Mouse (Mus musculus): Measurements from ENCODE around the gene Inhbb. TPM values are rescaled to one million over a fixed set of nuclear protein-coding genes. Genes with fewer than 3 reads are reported as not detected.
A peak's percentile ranks its signal among the peaks of the same experiment; 100 is the strongest.

Gene Inhbb
- 5.8 and 6.0 TPM in 2 replicates for total RNA-seq (2014; rRNA removed)
- polyA plus RNA-seq (2015; fragmentation: Nextera tagmentation; extraction: Ambion mirVana): 4.1 and 4.2 TPM in 2 replicates

GRCm38 (mm10) chr1:119421576-119422421, at the start of gene Inhbb:
TSS of gene Inhbb (minus strand) at chr1:119422248.
- H3K4me3 ChIP-seq (ENCODE audit: low read depth, low read length): peak within 1 kb of the TSS; percentile 67
- ATAC-seq (peak; percentile 44), DNase-seq (peak; percentile 58)
- H3K4me2 ChIP-seq (ENCODE audit: low read depth): peak within 1 kb of the TSS; percentile 97
- no peaks in the 10 kb centered on the region for H3K9me3 ChIP-seq (ENCODE audit: low read length)
- no peaks in the 10 kb centered on the region; the same call in none of the 2 replicates for H3K27me3 ChIP-seq (ENCODE audit: insufficient read depth, low read length)
- peak within 1 kb of the TSS; percentile 67 for H3K9ac ChIP-seq
- no peak for TF ChIP-seq CTCF (IDR thresholded peaks at IDR 0.05; ENCODE audit: low read depth)
- no peaks in the 10 kb centered on the region for H3K36me3 ChIP-seq (ENCODE audit: insufficient read depth)
- H3K4me1 ChIP-seq (ENCODE audit: insufficient read depth): peaks cover 6% of the 10 kb centered on the region; the same call in 1 of the 2 replicates
- under 1% methylated on average over 77 of the region's 92 CpGs for WGBS
- H3K27ac ChIP-seq (ENCODE audit: low read depth, low read length): peak within 1 kb of the TSS; percentile 82

GRCm38 (mm10) chr1:119463386-119463785, 41.3 kb upstream of the Inhbb start:
- Histone ChIP-seq H3K9me3 (ENCODE audit: low read length) (no peaks in the 10 kb centered on the region), H3K4me2 (ENCODE audit: low read depth) (no peak overlapping the region), H3K9ac (no peak overlapping the region), H3K36me3 (ENCODE audit: insufficient read depth) (no peaks in the 10 kb centered on the region), H3K27me3 (ENCODE audit: insufficient read depth, low read length) (no peaks in the 10 kb centered on the region), H3K27ac (ENCODE audit: low read depth, low read length) (no peak overlapping the region), H3K4me3 (ENCODE audit: low read depth, low read length) (no peak overlapping the region), H3K4me1 (ENCODE audit: insufficient read depth) (no peaks in the 10 kb centered on the region)
- 42% methylated on average over 2 of the region's 2 CpGs for WGBS
- TF ChIP-seq CTCF (IDR thresholded peaks at IDR 0.05; ENCODE audit: low read depth): peak; percentile 67
- 0 out of 2 replicates have a peak, but pooled peaks have one; percentile 39 for ATAC-seq
- DNase-seq: peak; percentile 59

- Histone ChIP-seq H3K4me2 (ENCODE audit: low read depth) (no peak overlapping the region), H3K4me3 (ENCODE audit: low read depth, low read length) (no peak overlapping the region), H3K9me3 (ENCODE audit: low read length) (no peaks in the 10 kb centered on the region), H3K4me1 (ENCODE audit: insufficient read depth) (no peaks in the 10 kb centered on the region), H3K36me3 (ENCODE audit: insufficient read depth) (no peaks in the 10 kb centered on the region), H3K9ac (no peak overlapping the region), H3K27me3 (ENCODE audit: insufficient read depth, low read length) (no peaks in the 10 kb centered on the region), H3K27ac (ENCODE audit: low read depth, low read length) (no peak overlapping the region)
- no peak for TF ChIP-seq CTCF (IDR thresholded peaks at IDR 0.05; ENCODE audit: low read depth)
- peak; percentile 57 for ATAC-seq
- 37% methylated on average over 2 of the region's 2 CpGs for WGBS
- DNase-seq: peak; percentile 63
Measured at GRCm38 (mm10) chr1:119460062-119460461, 38.0 kb upstream of the Inhbb start.

- no peaks in the 10 kb centered on the region for H3K9me3 ChIP-seq (ENCODE audit: low read length)
- 0 out of 2 replicates have a peak, but pooled peaks cover 3% of the 10 kb centered on the region for H3K4me1 ChIP-seq (ENCODE audit: insufficient read depth)
- no peaks in the 10 kb centered on the region for H3K36me3 ChIP-seq (ENCODE audit: insufficient read depth)
- H3K27ac ChIP-seq (ENCODE audit: low read depth, low read length): no peak overlapping the region
- H3K27me3 ChIP-seq (ENCODE audit: insufficient read depth, low read length): no peaks in the 10 kb centered on the region
- DNase-seq: peak; percentile 88
- H3K4me3 ChIP-seq (ENCODE audit: low read depth, low read length): no peak overlapping the region
- no peak overlapping the region for H3K9ac ChIP-seq
- H3K4me2 ChIP-seq (ENCODE audit: low read depth): no peak overlapping the region
- WGBS: 6% methylated on average over 10 of the region's 10 CpGs
- TF ChIP-seq CTCF (IDR thresholded peaks at IDR 0.05; ENCODE audit: low read depth): peak; percentile 78
- ATAC-seq: peak; percentile 54
Measured at GRCm38 (mm10) chr1:119457993-119458605, 36.1 kb upstream of the Inhbb start.

GRCm38 (mm10) chr1:119457528-119457855, 35.4 kb upstream of the Inhbb start:
- no peak for TF ChIP-seq CTCF (IDR thresholded peaks at IDR 0.05; ENCODE audit: low read depth)
- Histone ChIP-seq H3K4me1 (ENCODE audit: insufficient read depth) (0 out of 2 replicates have a peak, but pooled peaks cover 3% of the 10 kb centered on the region), H3K36me3 (ENCODE audit: insufficient read depth) (no peaks in the 10 kb centered on the region), H3K4me3 (ENCODE audit: low read depth, low read length) (no peak overlapping the region), H3K9me3 (ENCODE audit: low read length) (no peaks in the 10 kb centered on the region), H3K27me3 (ENCODE audit: insufficient read depth, low read length) (no peaks in the 10 kb centered on the region), H3K27ac (ENCODE audit: low read depth, low read length) (no peak overlapping the region), H3K9ac (no peak overlapping the region), H3K4me2 (ENCODE audit: low read depth) (0 out of 2 replicates have a peak overlapping the region, but pooled peaks have one; percentile 8)
- WGBS: 54% methylated on average over 5 of the region's 5 CpGs
- no peak for DNase-seq
- peak; percentile 11 for ATAC-seq

- 31% methylated on average over 19 of the region's 19 CpGs for WGBS
- Histone ChIP-seq H3K4me3 (ENCODE audit: low read depth, low read length) (no peak overlapping the region), H3K36me3 (ENCODE audit: insufficient read depth) (no peaks in the 10 kb centered on the region), H3K4me1 (ENCODE audit: insufficient read depth) (peaks cover 3% of the 10 kb centered on the region; the same call in 1 of the 2 replicates), H3K9me3 (ENCODE audit: low read length) (no peaks in the 10 kb centered on the region), H3K27me3 (ENCODE audit: insufficient read depth, low read length) (no peaks in the 10 kb centered on the region), H3K9ac (no peak overlapping the region), H3K4me2 (ENCODE audit: low read depth) (0 out of 2 replicates have a peak overlapping the region, but pooled peaks have one; percentile 8), H3K27ac (ENCODE audit: low read depth, low read length) (no peak overlapping the region)
- ATAC-seq (no peak), DNase-seq (peak; percentile 37)
- peak; percentile 20; the same call in 1 of the 2 replicates for TF ChIP-seq CTCF (IDR thresholded peaks at IDR 0.05; ENCODE audit: low read depth)
Measured at GRCm38 (mm10) chr1:119456671-119457527, 34.9 kb upstream of the Inhbb start.
